Mouse (Mus musculus): ENCODE measurements around the gene Adpgk.

- no peak for TF ChIP-seq POLR2A (IDR thresholded peaks at IDR 0.05; ENCODE audit: insufficient read depth, low read depth, low read length)
- no peak for TF ChIP-seq CTCF (IDR thresholded peaks at IDR 0.05; ENCODE audit: insufficient read depth, low read depth, low read length)
These were observed 20.3 kb upstream of the Adpgk start for GRCm38 (mm10) chr9:59271081-59271480.
